Mouse (Mus musculus) liver, postnatal 0 days (tissue): ENCODE measurements around the gene Mdm2.

Source experiments
- CTCF ChIP-seq: sonication (generic); IDR thresholded peaks from 2 replicates; pipeline ENCODE4 v1.5.1; 2016; ENCODE audit warnings: antibody characterized with exemption, low read depth
- EP300 ChIP-seq: IDR thresholded peaks from 2 replicates; pipeline ENCODE4 v1.6.1; 2016; ENCODE audit warnings: antibody characterized with exemption, low read depth, mild to moderate bottlenecking

- TF ChIP-seq CTCF (no peak), EP300 (no peak)
These were observed 69.0 kb downstream of the Mdm2 start for GRCm38 (mm10) chr10:117641400-117642200.
